Mouse (Mus musculus) midbrain, embryonic 11.5 days (tissue): ENCODE data around the gene Ren1. TPM values are rescaled to one million over a fixed set of nuclear protein-coding genes. Genes with fewer than 3 reads are reported as not detected.

Experiments used
- ATAC-seq: fragments of 200-750 bp; cut with Nextera tagmentation; 2 replicates; pipeline ENCODE4 v1.8.0; 2017; ENCODE audit warnings: moderate TSS enrichment, moderate library complexity; ENCODE audit not compliant: low FRiP score
- DNase-seq: peaks from one replicate; pipeline ENCODE4 v3.0.0; 2015; ENCODE audit warnings: low spot score; ENCODE audit errors: missing footprints
- H3K27ac ChIP-seq: fragments of 300-500 bp; sonication (generic); 2 replicates; pipeline ENCODE4 v1.5.1; 2014; ENCODE audit warnings: low read depth, low read length
- H3K27me3 ChIP-seq: fragments of 300-500 bp; sonication (generic); 2 replicates; pipeline ENCODE4 v1.6.1; 2014; ENCODE audit warnings: mild to moderate bottlenecking, low read length, moderate library complexity, mixed read lengths; ENCODE audit not compliant: control insufficient read depth, insufficient read depth
- H3K36me3 ChIP-seq: fragments of 300-500 bp; sonication (generic); 2 replicates; pipeline ENCODE4 v1.6.1; 2014; ENCODE audit warnings: mild to moderate bottlenecking, low read length, moderate library complexity, mixed read lengths; ENCODE audit not compliant: control insufficient read depth, insufficient read depth
- H3K4me1 ChIP-seq: fragments of 300-500 bp; sonication (generic); 2 replicates; pipeline ENCODE4 v1.6.1; 2014; ENCODE audit warnings: low read length; ENCODE audit not compliant: control insufficient read depth, insufficient read depth
- H3K4me2 ChIP-seq: fragments of 300-500 bp; sonication (generic); 2 replicates; pipeline ENCODE4 v1.6.1; 2014; ENCODE audit warnings: mild to moderate bottlenecking, moderate library complexity
- H3K4me3 ChIP-seq: fragments of 300-500 bp; sonication (generic); 2 replicates; pipeline ENCODE4 v1.5.1; 2014; ENCODE audit warnings: low read depth, low read length
- H3K9ac ChIP-seq: fragments of 300-500 bp; sonication (generic); 2 replicates; pipeline ENCODE4 v1.6.1; 2014; ENCODE audit warnings: low read length
- H3K9me3 ChIP-seq: fragments of 300-500 bp; sonication (generic); 2 replicates; pipeline ENCODE4 v1.6.1; 2016; ENCODE audit warnings: low read length; ENCODE audit not compliant: control insufficient read depth
- WGBS: fragments of 180-500 bp; shearing (Covaris S2); extraction: QIAGEN DNeasy Blood & Tissue Kit; methylation state at CpG from one replicate; pipeline ENCODE4 v1.1.7; 2014; 5-methylcytosine and 5-hydroxymethylcytosine counted together
- polyA plus RNA-seq: library from polyadenylated mRNA; unstranded; fragments of >200 nt; fragmentation: Nextera tagmentation; extraction: Ambion mirVana; gene quantifications from 2 replicates; pipeline ENCODE4 v1.2.1, GENCODE M21; 2014

Gene Ren1
- polyA plus RNA-seq, 1 experiment from 2014 or later, result not detected

DNA sequence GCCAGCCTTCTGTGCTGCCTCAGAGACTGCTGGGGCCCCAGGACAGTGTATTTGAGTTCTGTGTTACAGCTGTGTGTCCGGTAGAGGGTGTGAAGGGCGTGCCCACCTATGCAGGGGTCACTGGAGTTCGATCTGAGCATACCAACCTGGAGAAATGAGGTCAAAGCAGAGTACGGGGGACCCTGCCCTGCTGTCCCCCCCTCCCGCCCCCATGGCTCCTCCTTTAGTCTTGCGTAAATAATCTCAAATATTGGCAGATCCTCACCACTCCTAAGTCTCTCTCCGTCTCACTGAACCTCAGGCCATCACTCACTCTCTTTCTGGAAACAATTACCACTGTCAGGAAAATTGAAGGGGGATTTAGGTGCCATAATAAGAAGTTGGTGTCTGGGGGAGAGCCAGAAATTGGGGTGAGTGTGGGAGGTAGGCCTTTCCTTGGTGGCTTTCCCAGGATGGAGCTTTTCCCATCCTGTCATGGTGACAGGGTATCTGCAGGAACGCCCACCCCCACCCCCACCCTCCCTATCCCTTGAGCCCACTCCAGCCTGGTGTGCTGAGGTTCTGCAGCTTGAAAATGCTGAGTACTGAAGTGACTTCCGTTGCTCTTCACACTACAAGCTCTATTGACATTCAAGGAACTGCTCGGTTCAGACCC, 16.8 kb downstream of the Ren1 start:
- no peak overlapping the region for H3K9ac ChIP-seq
- no peak overlapping the region for H3K27ac ChIP-seq
- no peak overlapping the region for H3K4me2 ChIP-seq
- no peaks in the 10 kb centered on the region for H3K9me3 ChIP-seq
- WGBS, result 54% methylated on average over 10 of the region's 10 CpGs
- peaks cover 30% of the 10 kb centered on the region for H3K27me3 ChIP-seq
- no peak overlapping the region for H3K4me3 ChIP-seq
- DNase-seq (no peak), ATAC-seq (no peak)
- peaks cover 22% of the 10 kb centered on the region for H3K4me1 ChIP-seq
- no peaks in the 10 kb centered on the region for H3K36me3 ChIP-seq

DNA sequence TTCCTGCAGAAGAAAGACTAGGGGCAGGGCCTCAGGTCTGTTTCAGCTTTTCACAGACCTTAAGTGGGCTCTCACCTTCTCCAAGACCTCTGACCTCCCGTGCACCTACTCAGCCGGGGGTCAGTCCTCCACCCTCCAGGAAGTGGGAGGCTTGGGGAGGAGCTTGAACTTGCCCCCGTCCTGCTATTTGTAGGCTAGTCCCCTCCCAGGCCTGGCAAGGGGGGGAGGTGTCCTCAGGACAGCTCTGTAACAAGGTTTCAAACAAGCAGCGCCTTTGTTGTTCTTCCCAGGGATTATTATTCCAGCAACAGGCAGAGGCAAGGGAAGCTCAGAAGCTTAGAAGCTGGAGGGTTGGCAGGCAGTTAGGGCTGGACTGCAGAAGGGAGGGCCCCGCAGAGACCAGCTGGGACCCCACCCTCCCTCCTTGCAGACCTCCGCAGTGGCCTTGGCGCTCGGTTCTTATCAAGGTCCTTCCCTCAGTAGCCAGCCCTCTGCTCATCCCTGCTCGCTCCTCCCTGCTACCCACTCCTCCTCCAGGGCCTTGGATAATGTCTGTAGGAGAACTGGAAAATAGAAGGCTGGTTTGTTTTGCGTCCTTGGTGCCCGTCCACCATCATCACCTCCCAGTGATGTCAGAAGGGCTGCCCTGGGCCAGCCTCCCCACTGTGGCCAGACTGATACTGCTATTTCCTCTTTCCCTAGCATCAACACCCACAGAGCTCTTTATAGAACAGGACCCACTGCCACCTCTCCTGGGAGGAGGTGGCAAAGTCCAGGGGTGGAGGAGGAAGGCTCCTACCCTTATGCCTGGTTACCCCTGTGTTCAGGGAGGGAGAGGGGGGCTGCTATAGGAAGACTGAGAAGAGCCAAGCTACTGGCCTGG, 17.5 kb downstream of the Ren1 start:
- 8% methylated on average over 11 of the region's 11 CpGs for WGBS
- DNase-seq (no peak), ATAC-seq (no peak)
- no peaks in the 10 kb centered on the region for H3K9me3 ChIP-seq
- H3K4me2 ChIP-seq, result no peak overlapping the region
- no peak overlapping the region for H3K27ac ChIP-seq
- H3K4me3 ChIP-seq, result no peak overlapping the region
- no peak overlapping the region for H3K9ac ChIP-seq
- H3K4me1 ChIP-seq, result peaks cover 25% of the 10 kb centered on the region
- H3K36me3 ChIP-seq, result no peaks in the 10 kb centered on the region
- peaks cover 30% of the 10 kb centered on the region for H3K27me3 ChIP-seq

DNA sequence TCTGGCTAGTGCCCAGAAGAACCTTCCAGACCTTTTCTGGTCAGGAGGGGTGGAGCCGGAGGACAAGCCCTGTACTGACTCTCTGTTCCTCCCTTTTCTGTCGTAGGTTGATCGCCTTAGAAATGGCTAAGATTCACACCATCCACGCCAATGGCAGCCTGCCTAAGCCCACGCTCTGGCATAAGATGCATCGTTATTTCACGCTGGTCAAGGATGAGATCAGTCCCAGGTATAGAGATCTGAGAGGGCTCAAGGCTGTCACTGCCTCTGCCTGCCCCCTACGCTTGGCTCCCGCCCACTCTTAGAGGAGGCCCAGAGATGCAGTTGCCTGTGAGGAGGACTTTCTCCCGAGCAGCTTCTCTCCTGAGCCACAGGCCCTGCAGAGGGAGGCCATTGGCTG, 18.3 kb downstream of the Ren1 start:
- ATAC-seq (no peak), DNase-seq (no peak)
- Histone ChIP-seq H3K4me1 (peaks cover 24% of the 10 kb centered on the region), H3K4me2 (no peak overlapping the region), H3K9ac (no peak overlapping the region), H3K9me3 (no peaks in the 10 kb centered on the region), H3K4me3 (no peak overlapping the region), H3K27ac (no peak overlapping the region), H3K27me3 (peaks cover 28% of the 10 kb centered on the region), H3K36me3 (no peaks in the 10 kb centered on the region)
- WGBS, result 60% methylated on average over 10 of the region's 10 CpGs

DNA sequence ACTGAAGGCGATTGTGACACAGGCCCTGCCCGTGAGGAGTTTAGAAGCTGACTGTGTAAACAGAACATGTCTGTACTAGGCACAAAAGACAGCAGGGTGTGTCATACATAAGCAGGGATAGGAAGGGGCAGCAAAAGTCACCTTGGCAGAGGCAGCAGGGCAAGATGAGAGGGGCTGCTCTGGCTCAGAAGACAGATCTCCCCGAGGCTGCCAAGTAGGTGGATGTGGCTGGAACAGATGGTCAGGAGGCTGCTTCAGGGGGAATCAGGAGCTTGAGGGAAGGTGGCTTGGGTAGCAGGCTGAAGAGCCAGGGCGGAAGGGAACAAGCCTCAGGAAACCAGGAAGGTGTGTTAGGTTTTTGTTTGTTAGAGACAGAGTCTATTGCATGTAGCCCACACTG, 20.0 kb downstream of the Ren1 start:
- no peak for DNase-seq
- Histone ChIP-seq H3K27ac (no peak overlapping the region), H3K4me1 (peaks cover 18% of the 10 kb centered on the region), H3K4me3 (no peak overlapping the region), H3K4me2 (no peak overlapping the region), H3K9ac (no peak overlapping the region), H3K27me3 (peaks cover 11% of the 10 kb centered on the region), H3K36me3 (no peaks in the 10 kb centered on the region), H3K9me3 (no peaks in the 10 kb centered on the region)
- ATAC-seq, result no peak
- WGBS, result 83% methylated on average over 4 of the region's 4 CpGs

DNA sequence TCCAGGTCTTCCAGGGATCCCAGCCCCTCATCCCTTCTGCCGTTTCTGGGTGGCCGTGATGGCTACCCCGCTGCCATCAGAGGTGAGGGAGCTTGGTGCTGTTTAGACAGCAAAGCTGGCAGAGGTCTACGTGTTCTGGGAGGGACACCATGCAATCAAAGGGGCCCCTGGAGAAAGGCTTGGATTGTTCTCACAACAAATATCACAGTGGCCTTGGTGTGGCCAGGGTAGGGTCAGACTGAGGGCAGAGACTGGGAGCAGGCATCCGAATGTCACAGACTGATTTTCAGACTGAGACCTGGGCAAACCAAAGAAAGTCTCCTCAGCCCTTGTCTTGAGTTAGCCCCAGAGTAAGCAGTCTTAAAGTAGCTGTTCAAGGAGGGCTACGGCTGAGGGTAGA, 21.1 kb downstream of the Ren1 start:
- no peak overlapping the region for H3K4me3 ChIP-seq
- H3K4me1 ChIP-seq, result peaks cover 18% of the 10 kb centered on the region
- ATAC-seq (no peak), DNase-seq (no peak)
- 91% methylated on average over 6 of the region's 6 CpGs for whole genome bisulfite sequencing
- no peak overlapping the region for H3K4me2 ChIP-seq
- no peaks in the 10 kb centered on the region for H3K36me3 ChIP-seq
- no peak overlapping the region for H3K27ac ChIP-seq
- H3K27me3 ChIP-seq, result peaks cover 2% of the 10 kb centered on the region; the same call in 1 of the 2 replicates
- H3K9ac ChIP-seq, result no peak overlapping the region
- H3K9me3 ChIP-seq, result no peaks in the 10 kb centered on the region

DNA sequence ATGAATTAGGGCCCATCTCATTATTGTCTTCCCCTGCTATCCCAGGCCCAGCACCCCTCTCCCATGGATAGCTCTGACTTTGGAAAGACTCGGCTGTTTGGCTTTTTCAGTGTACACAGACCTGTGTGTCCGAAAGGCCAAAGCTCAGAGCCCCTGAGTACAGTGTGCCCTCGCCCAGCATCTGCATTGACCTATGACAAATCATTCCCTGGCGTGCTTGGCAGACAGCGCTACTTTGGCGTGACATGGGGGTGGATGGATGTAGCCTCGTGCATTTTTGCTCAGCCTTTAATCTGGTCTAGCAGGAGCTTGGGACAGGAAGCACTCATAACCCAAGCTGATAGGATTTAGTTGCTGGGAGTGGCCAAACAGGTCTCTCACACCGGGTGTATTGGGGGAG, 21.8 kb downstream of the Ren1 start:
- H3K4me2 ChIP-seq, result no peak overlapping the region
- peaks cover 18% of the 10 kb centered on the region for H3K4me1 ChIP-seq
- H3K27ac ChIP-seq, result no peak overlapping the region
- ATAC-seq (no peak), DNase-seq (no peak)
- no peaks in the 10 kb centered on the region for H3K9me3 ChIP-seq
- 71% methylated on average over 8 of the region's 8 CpGs for WGBS
- H3K27me3 ChIP-seq, result no peaks in the 10 kb centered on the region
- no peak overlapping the region for H3K9ac ChIP-seq
- no peaks in the 10 kb centered on the region for H3K36me3 ChIP-seq
- no peak overlapping the region for H3K4me3 ChIP-seq

DNA sequence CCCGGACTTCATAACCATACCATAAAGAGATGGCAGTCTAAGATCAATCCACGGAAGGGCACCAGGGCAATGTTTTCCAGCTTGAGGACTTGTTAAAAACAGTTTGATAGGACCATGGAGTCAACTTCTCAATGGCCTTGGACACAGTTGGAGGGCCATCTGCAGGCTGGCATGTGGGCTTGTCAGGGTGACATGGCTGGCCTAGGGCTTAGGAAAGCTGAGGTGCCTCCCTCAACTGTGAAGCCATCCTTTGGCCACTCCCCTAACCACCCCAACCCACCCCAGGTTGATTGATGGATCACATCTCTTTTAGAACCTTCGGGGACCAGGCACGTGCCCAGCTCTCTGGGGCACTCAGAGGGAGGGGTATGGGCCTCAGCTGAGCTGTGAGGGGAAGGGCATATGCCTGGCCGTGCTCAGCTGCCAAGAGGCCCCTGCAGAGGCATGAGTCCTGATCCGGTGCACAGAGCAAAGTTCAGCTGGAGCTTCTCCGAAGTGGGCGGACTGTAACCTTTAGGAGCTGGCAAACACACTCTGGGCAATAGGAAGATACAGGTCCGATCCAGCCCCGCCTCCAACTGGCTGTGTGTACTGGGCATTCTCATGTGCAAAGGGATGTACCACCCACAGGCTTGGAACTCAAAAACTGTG, 25.5 kb downstream of the Ren1 start:
- ATAC-seq, result no peak
- no peaks in the 10 kb centered on the region for H3K36me3 ChIP-seq
- H3K27ac ChIP-seq, result no peak overlapping the region
- H3K4me3 ChIP-seq, result no peak overlapping the region
- no peak for DNase-seq
- peaks cover 7% of the 10 kb centered on the region for H3K4me1 ChIP-seq
- H3K4me2 ChIP-seq, result no peak overlapping the region
- H3K27me3 ChIP-seq, result no peaks in the 10 kb centered on the region
- 80% methylated on average over 10 of the region's 10 CpGs for WGBS
- no peak overlapping the region for H3K9ac ChIP-seq
- H3K9me3 ChIP-seq, result no peaks in the 10 kb centered on the region

DNA sequence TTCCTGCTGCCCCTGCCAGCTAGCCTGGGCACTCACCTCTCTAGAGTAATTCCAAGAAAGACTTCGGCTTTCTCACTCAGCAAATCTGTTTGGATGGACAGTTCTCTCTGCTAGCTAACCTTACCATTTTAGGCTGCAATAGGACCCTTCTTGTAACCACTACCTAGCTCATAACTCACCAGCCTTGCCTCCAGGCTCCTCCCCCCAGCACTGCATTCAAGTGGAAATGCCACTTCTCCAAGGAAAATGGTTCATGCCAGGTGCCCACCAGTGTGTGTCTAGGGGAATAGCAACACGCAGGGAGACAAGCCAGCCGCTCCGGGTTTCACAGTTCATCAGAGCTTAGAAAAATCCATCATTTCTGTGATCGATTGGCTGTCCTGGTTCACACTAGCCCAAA, 27.2 kb downstream of the Ren1 start:
- H3K4me1 ChIP-seq, result peaks cover 7% of the 10 kb centered on the region
- H3K27me3 ChIP-seq, result no peaks in the 10 kb centered on the region
- no peak overlapping the region for H3K4me3 ChIP-seq
- 91% methylated on average over 5 of the region's 5 CpGs for WGBS
- no peaks in the 10 kb centered on the region for H3K9me3 ChIP-seq
- H3K9ac ChIP-seq, result no peak overlapping the region
- DNase-seq, result no peak
- H3K27ac ChIP-seq, result no peak overlapping the region
- no peak overlapping the region for H3K4me2 ChIP-seq
- no peak for ATAC-seq
- H3K36me3 ChIP-seq, result no peaks in the 10 kb centered on the region
